Mouse (Mus musculus) E14TG2a.4 (cell line): Measurements from ENCODE around the gene Pianp.

ENCODE experiments used
- CTCF ChIP-seq: conservative IDR thresholded peaks from 2 replicates; pipeline ENCODE4 v1.5.1; 2014; ENCODE audit warnings: low read length
- POU5F1 ChIP-seq: IDR thresholded peaks from 2 replicates; pipeline ENCODE4 v1.6.1; 2014; ENCODE audit warnings: low read length, borderline replicate concordance

GRCm38 (mm10) chr6:124966466-124967118 is 29.9 kb upstream of the Pianp start:
- peak; percentile 57 for TF ChIP-seq CTCF
- no peak for TF ChIP-seq POU5F1
